ENCODE assay signal across 49 mouse cellular contexts in the genomic region with DNA sequence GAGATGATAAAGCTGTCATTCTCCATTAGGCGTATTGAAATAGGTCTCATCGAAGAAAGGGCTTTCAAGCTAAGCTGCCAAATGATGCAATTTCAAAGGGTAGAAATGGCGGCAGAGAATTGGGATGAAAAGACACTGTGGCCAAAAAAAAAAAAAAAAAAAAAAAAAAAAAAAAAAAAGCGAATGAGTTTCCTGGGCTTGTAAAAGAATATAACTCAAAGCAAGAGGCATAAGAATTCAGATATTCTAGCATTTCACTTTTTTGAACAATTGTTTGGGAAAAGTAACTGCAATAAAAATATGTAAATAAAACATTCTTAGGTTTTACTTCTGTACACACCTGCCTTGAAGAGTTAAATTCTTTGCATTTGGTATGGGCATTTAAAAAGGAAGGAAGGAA. TPM values are rescaled to one million over a fixed set of nuclear protein-coding genes. Genes with fewer than 3 reads are reported as not detected.
"Had no signal": no experiment of that assay in that cellular context is flagged by ENCODE, and none has a peak within 500 bp of the region (broad histone marks: within the 10 kb centered on the region; RNA-seq: fewer than 3 reads in every experiment).

No protein-coding gene starts in this region.

- DNase-seq: heart, postnatal 10 days; heart, postnatal 14 days; heart, postnatal 36 days; heart, postnatal 4 days; kidney, adult 11 months; kidney, adult 18-20 months; kidney, adult 2 months; kidney, adult 8-10 months; kidney, adult 9 months; kidney, postnatal 10 days; kidney, postnatal 14 days; kidney, postnatal 25 days; kidney, postnatal 36 days; kidney, postnatal 4 days; layer of hippocampus, adult 9-11 months; layer of hippocampus, postnatal 36 days had no signal

- H3K4me1 ChIP-seq: heart, embryonic 10.5 days; heart, embryonic 12.5 days; heart, embryonic 13.5 days; heart, embryonic 15.5 days; hindbrain, embryonic 12.5 days; hindbrain, embryonic 13.5 days; hindbrain, embryonic 15.5 days; intestine, embryonic 15.5 days; kidney, embryonic 15.5 days had no signal

- H3K9ac ChIP-seq: heart, embryonic 12.5 days; heart, embryonic 13.5 days; heart, embryonic 15.5 days; hindbrain, embryonic 12.5 days; hindbrain, embryonic 13.5 days; hindbrain, embryonic 14.5 days; hindbrain, embryonic 15.5 days; intestine, embryonic 15.5 days; kidney, embryonic 15.5 days had no signal

- H3K4me2 ChIP-seq: heart, embryonic 11.5 days; heart, embryonic 12.5 days; heart, embryonic 13.5 days; heart, embryonic 15.5 days; hindbrain, embryonic 12.5 days; hindbrain, embryonic 13.5 days; hindbrain, embryonic 14.5 days; hindbrain, embryonic 15.5 days; intestine, embryonic 15.5 days; kidney, embryonic 15.5 days had no signal

- H3K9me3 ChIP-seq: heart, embryonic 10.5 days; heart, embryonic 12.5 days; heart, embryonic 13.5 days; heart, embryonic 15.5 days; hindbrain, embryonic 12.5 days; hindbrain, embryonic 13.5 days; hindbrain, embryonic 15.5 days; intestine, embryonic 15.5 days; kidney, embryonic 15.5 days had no signal

- ATAC-seq: hindbrain, embryonic 16.5 days; hindbrain, postnatal 0 days; inflammation-experienced regulatory T-cells, adult 6 months; intestine, embryonic 15.5 days; intestine, embryonic 16.5 days; intestine, postnatal 0 days had no signal

- H3K4me3 ChIP-seq: heart, embryonic 10.5 days; heart, embryonic 12.5 days; heart, embryonic 13.5 days; heart, embryonic 15.5 days; hindbrain, embryonic 12.5 days; hindbrain, embryonic 13.5 days; hindbrain, embryonic 15.5 days; intestine, embryonic 15.5 days; kidney, embryonic 15.5 days; layer of hippocampus, adult 2 months; left cerebral cortex, adult 2 months had no signal

- H3K27ac ChIP-seq: heart, embryonic 10.5 days; heart, embryonic 13.5 days; heart, embryonic 15.5 days; hindbrain, embryonic 12.5 days; hindbrain, embryonic 13.5 days; hindbrain, embryonic 14.5 days; hindbrain, embryonic 15.5 days; hindbrain, postnatal 0 days; intestine, embryonic 15.5 days; kidney, embryonic 15.5 days; kidney, postnatal 0 days; layer of hippocampus, adult 2 months; left cerebral cortex, adult 2 months had no signal

- H3K27me3 ChIP-seq: heart, embryonic 12.5 days; heart, embryonic 13.5 days; heart, embryonic 15.5 days; hindbrain, embryonic 12.5 days; hindbrain, embryonic 13.5 days; hindbrain, embryonic 15.5 days; intestine, embryonic 15.5 days; kidney, embryonic 15.5 days had no signal

- H3K36me3 ChIP-seq: heart, embryonic 10.5 days; heart, embryonic 12.5 days; heart, embryonic 13.5 days; heart, embryonic 15.5 days; hindbrain, embryonic 12.5 days; hindbrain, embryonic 13.5 days; hindbrain, embryonic 15.5 days; intestine, embryonic 15.5 days; kidney, embryonic 15.5 days had no signal

RNA-seq across cellular contexts. Expression of a gene that starts 3.6 kb away (rescaled TPM):
- total RNA-seq: heart, postnatal 10 days; heart, postnatal 14 days; heart, postnatal 25 days; heart, postnatal 36 days; heart, postnatal 4 days; hematopoietic stem cell, adult 5-6 weeks; hindbrain, postnatal 0 days; layer of hippocampus, adult 18-20 months; layer of hippocampus, adult 2 months; layer of hippocampus, adult 8-10 months; layer of hippocampus, postnatal 10 days; layer of hippocampus, postnatal 14 days; layer of hippocampus, postnatal 25 days; layer of hippocampus, postnatal 36 days; left cerebral cortex, adult 18-20 months; left cerebral cortex, adult 2 months had no signal
- polyA plus RNA-seq: heart, embryonic 10.5 days; heart, embryonic 11.5 days; heart, embryonic 12.5 days; heart, embryonic 13.5 days; heart, embryonic 14.5 days; heart, embryonic 15.5 days; heart, embryonic 16.5 days; heart, postnatal 0 days; hindbrain, embryonic 11.5 days; hindbrain, embryonic 12.5 days; hindbrain, embryonic 13.5 days; hindbrain, embryonic 14.5 days; hindbrain, embryonic 15.5 days; hindbrain, embryonic 16.5 days; hindbrain, postnatal 0 days; inflammation-experienced regulatory T-cells, adult 6 months; intestine, embryonic 14.5 days; intestine, embryonic 15.5 days; intestine, embryonic 16.5 days; intestine, postnatal 0 days; large intestine, adult 2 months had no signal
